Comparison of ENCODE assay signal across 21 mouse cellular contexts in the genomic region with DNA sequence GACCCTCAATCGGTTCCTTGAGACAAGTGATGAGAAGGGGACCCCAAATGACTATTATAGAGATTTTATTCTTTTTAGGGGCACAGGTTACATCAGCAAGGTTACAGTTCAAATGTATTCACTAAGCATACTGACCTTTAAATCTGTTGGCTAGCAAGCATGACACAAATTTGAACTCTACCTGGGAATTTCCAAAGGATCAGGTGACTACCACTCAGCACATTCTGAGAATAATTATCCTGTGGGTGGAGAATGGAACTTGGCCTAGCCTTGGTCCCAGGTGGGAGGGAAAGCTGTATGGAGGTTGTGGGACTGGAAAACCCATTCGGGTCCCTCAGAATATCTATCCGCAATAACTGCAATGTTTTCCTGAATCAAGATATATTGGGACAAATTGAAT.
DNase-seq lines count a peak whose midpoint lies in the region; ATAC-seq lines count a peak whose summit lies in the region.
"Had no signal": no experiment of that assay in that cellular context is flagged by ENCODE, and none has a peak within 500 bp of the region (broad histone marks: within the 10 kb centered on the region; RNA-seq: fewer than 3 reads in every experiment).

No protein-coding gene starts in this region.

- no peaks in the 10 kb centered on the region for H3K27me3 ChIP-seq in kidney, embryonic 15.5 days
- H3K27me3 ChIP-seq: embryonic facial prominence, embryonic 13.5 days; embryonic facial prominence, embryonic 15.5 days; forebrain, embryonic 12.5 days had no signal

- no peak overlapping the region for H3K9ac ChIP-seq in kidney, embryonic 15.5 days
- H3K9ac ChIP-seq: embryonic facial prominence, embryonic 13.5 days; embryonic facial prominence, embryonic 15.5 days; forebrain, embryonic 12.5 days had no signal

- H3K36me3 ChIP-seq in kidney, embryonic 15.5 days, result no peaks in the 10 kb centered on the region
- H3K36me3 ChIP-seq: embryonic facial prominence, embryonic 13.5 days; embryonic facial prominence, embryonic 15.5 days; forebrain, embryonic 10.5 days; forebrain, embryonic 12.5 days had no signal

- no peak overlapping the region for H3K4me3 ChIP-seq in kidney, embryonic 15.5 days (replicated peaks)
- H3K4me3 ChIP-seq: embryonic facial prominence, embryonic 13.5 days; embryonic facial prominence, embryonic 15.5 days; erythroblast, embryonic 14.5 days; forebrain, embryonic 10.5 days; forebrain, embryonic 12.5 days had no signal

- WGBS in kidney, embryonic 15.5 days, result 88% methylated on average over 3 of the region's 3 CpGs

- H3K9me3 ChIP-seq in kidney, embryonic 15.5 days (replicated peaks), result no peaks in the 10 kb centered on the region
- H3K9me3 ChIP-seq: embryonic facial prominence, embryonic 13.5 days; embryonic facial prominence, embryonic 15.5 days; forebrain, embryonic 10.5 days; forebrain, embryonic 12.5 days had no signal

- H3K27ac ChIP-seq in kidney, embryonic 15.5 days, result no peak overlapping the region
- H3K27ac ChIP-seq: embryonic facial prominence, embryonic 13.5 days; embryonic facial prominence, embryonic 15.5 days; forebrain, embryonic 10.5 days; forebrain, embryonic 12.5 days had no signal

- DNase-seq in kidney, adult 8-10 months, result peak; percentile 4 to 23
- DNase-seq in kidney, postnatal 36 days, result peak; percentile 4 to 16
- no peak for DNase-seq in kidney, adult 18-20 months
- DNase-seq: adrenal gland, adult 2 months; adrenal gland, postnatal 10 days; adrenal gland, postnatal 25 days; cerebellum, adult 11 months; cerebellum, adult 18-20 months; cerebellum, adult 8-10 months; cerebellum, adult 9-11 months; cerebellum, postnatal 14 days; cerebellum, postnatal 36 days; embryo, embryonic 11 days had no signal

- H3K4me2 ChIP-seq in kidney, embryonic 15.5 days, result no peak overlapping the region
- H3K4me2 ChIP-seq: embryonic facial prominence, embryonic 13.5 days; embryonic facial prominence, embryonic 15.5 days; forebrain, embryonic 12.5 days had no signal

- ATAC-seq in kidney, embryonic 15.5 days (replicated peaks; ENCODE audit: low FRiP score), result no peak
- ATAC-seq: forebrain, embryonic 14.5 days; forebrain, embryonic 16.5 days had no signal

- H3K4me1 ChIP-seq in kidney, embryonic 15.5 days, result no peaks in the 10 kb centered on the region
- H3K4me1 ChIP-seq: embryonic facial prominence, embryonic 13.5 days; embryonic facial prominence, embryonic 15.5 days; forebrain, embryonic 10.5 days; forebrain, embryonic 12.5 days had no signal
